Mouse (Mus musculus): ENCODE measurements around the gene Crisp2.

- TF ChIP-seq CTCF (IDR thresholded peaks at IDR 0.05; ENCODE audit: insufficient read depth, low read depth, low read length) = no peak
- no peak for TF ChIP-seq POLR2A (IDR thresholded peaks at IDR 0.05; ENCODE audit: insufficient read depth, low read depth, low read length)
Measured at GRCm38 (mm10) chr17:40726820-40727219, 80.0 kb downstream of the Crisp2 start, which contains the start of gene Esp1.

Data from olfactory bulb, adult 2 months (tissue).